Mouse (Mus musculus) C2C12 (cell line): ENCODE results near the gene Ppa2.

ENCODE experiments used
- CEBPB ChIP-seq: IDR thresholded peaks from one replicate; pipeline ENCODE4 v1.6.1; 2011; ENCODE audit warnings: low read depth, mild to moderate bottlenecking, control low read depth, moderate library complexity
- CTCF ChIP-seq: IDR thresholded peaks from one replicate; pipeline ENCODE4 v1.5.1; 2011; ENCODE audit not compliant: control insufficient read depth, insufficient read depth, insufficient read length
- MAX ChIP-seq: IDR thresholded peaks from one replicate; pipeline ENCODE4 v1.6.1; 2011; ENCODE audit warnings: mild to moderate bottlenecking, control low read depth
- MYOG ChIP-seq: IDR thresholded peaks from one replicate; pipeline ENCODE4 v1.6.1; 2011; ENCODE audit not compliant: control insufficient read depth, insufficient read length; ENCODE audit errors: extremely low read depth
- USF1 ChIP-seq: IDR thresholded peaks from one replicate; pipeline ENCODE4 v1.6.1; 2011; ENCODE audit warnings: low read depth, mild to moderate bottlenecking, control low read depth, moderate library complexity

- TF ChIP-seq CTCF (no peak), USF1 (no peak), CEBPB (no peak), MAX (no peak), MYOG (no peak)
These were observed 104.8 kb downstream of the Ppa2 start for GRCm38 (mm10) chr3:133414747-133415146.
